Mouse (Mus musculus) induced T-regulatory cell, adult 2 months (primary cell): ENCODE measurements at regions not wholly inside any gene's neighbourhood (a gene's known extent, or its start where the extent isn't known, plus 50 kb on each side); places are given as distances from the start of the nearest gene placed in this dataset.

ENCODE experiments used
- DNase-seq: peaks from one replicate; pipeline ENCODE4 v3.0.0-alpha.2; 2012; ENCODE audit warnings: low read depth

- DNase-seq: no peak
Observed at GRCm38 (mm10) chr8:73645582-73645981, 292.2 kb upstream of the Large1 start.

- no peak for DNase-seq
Observed at GRCm38 (mm10) chr8:73626798-73627197, 273.5 kb upstream of the Large1 start.

- DNase-seq: peak; percentile 3
Observed at GRCm38 (mm10) chr8:73618946-73619345, 265.6 kb upstream of the Large1 start.

GRCm38 (mm10) chr8:73614631-73615030 is 261.3 kb upstream of the Large1 start:
- DNase-seq: no peak

- no peak for DNase-seq
Observed at GRCm38 (mm10) chr8:73614106-73614505, 260.8 kb upstream of the Large1 start.

GRCm38 (mm10) chr8:73611583-73611982 is 258.2 kb upstream of the Large1 start:
- no peak for DNase-seq

- no peak for DNase-seq
Observed at GRCm38 (mm10) chr8:73570599-73570998, 217.3 kb upstream of the Large1 start.

GRCm38 (mm10) chr8:73569963-73570362 is 216.6 kb upstream of the Large1 start:
- DNase-seq: no peak
